Mouse (Mus musculus) thymus, adult 2 months (tissue): ENCODE measurements around the gene Gm39566. TPM values are rescaled to one million over a fixed set of nuclear protein-coding genes. Genes with fewer than 3 reads are reported as not detected.

Source experiments
- DNase-seq: peaks from one replicate; pipeline ENCODE4 v3.0.0; 2021
- H3K27ac ChIP-seq: fragments of 200-500 bp; 2 replicates; pipeline ENCODE4 v1.5.1; 2012; ENCODE audit warnings: low read length, control low read depth; ENCODE audit not compliant: control insufficient read depth, insufficient read depth
- H3K27me3 ChIP-seq: fragments of 200-500 bp; 2 replicates; pipeline ENCODE4 v1.6.1; 2012; ENCODE audit warnings: mild to moderate bottlenecking, low read length, moderate library complexity, mixed read lengths; ENCODE audit not compliant: control insufficient read depth, insufficient read depth
- H3K36me3 ChIP-seq: fragments of 200-500 bp; 2 replicates; pipeline ENCODE4 v1.6.1; 2012; ENCODE audit warnings: mild to moderate bottlenecking, low read length, moderate library complexity; ENCODE audit not compliant: control insufficient read depth, insufficient read depth
- H3K4me1 ChIP-seq: fragments of 200-500 bp; replicated peaks from 2 replicates; pipeline ENCODE4 v1.6.1; 2012; ENCODE audit warnings: low read length; ENCODE audit not compliant: control insufficient read depth, insufficient read depth
- H3K4me3 ChIP-seq: fragments of 200-500 bp; 2 replicates; pipeline ENCODE4 v1.5.1; 2012; ENCODE audit warnings: mild to moderate bottlenecking, low read length, control low read depth, moderate library complexity; ENCODE audit not compliant: control insufficient read depth, insufficient read depth
- CTCF ChIP-seq: fragments of 200-500 bp; IDR thresholded peaks from 2 replicates; pipeline ENCODE4 v1.5.1; 2012; ENCODE audit warnings: mild to moderate bottlenecking, control low read depth, low read length, moderate library complexity, borderline replicate concordance; ENCODE audit not compliant: control insufficient read depth, poor library complexity, insufficient read depth; ENCODE audit errors: extremely low read depth
- POLR2A ChIP-seq: fragments of 200-500 bp; IDR thresholded peaks from 2 replicates; pipeline ENCODE4 v1.6.1; 2012; ENCODE audit warnings: mild to moderate bottlenecking, low read length, control low read depth, moderate library complexity; ENCODE audit not compliant: control insufficient read depth, poor library complexity, insufficient read depth; ENCODE audit errors: extremely low read depth
- WGBS: fragments of 180-500 bp; shearing (Covaris S2); methylation state at CpG from one replicate; pipeline ENCODE4 v1.1.7; 2018; 5-methylcytosine and 5-hydroxymethylcytosine counted together
- polyA plus RNA-seq: library from polyadenylated mRNA; depleted of rRNA; stranded (reverse); fragments of >200 nt; gene quantifications from 2 replicates; pipeline ENCODE4 v1.2.3, GENCODE M21; 2012

Gm39566 gene
- polyA plus RNA-seq, 1 experiment = 0.05 TPM

- Histone ChIP-seq H3K4me1 (peaks cover 26% of the 10 kb centered on the region), H3K36me3 (no peaks in the 10 kb centered on the region), H3K4me3 (peak overlapping the region; percentile 40), H3K27me3 (no peaks in the 10 kb centered on the region), H3K27ac (no peak overlapping the region)
- peak; percentile 60 for DNase-seq
- 0 out of 2 replicates have a peak, but pooled peaks have one; percentile 23 for TF ChIP-seq POLR2A
- TF ChIP-seq CTCF = no peak
- 4% methylated on average over 46 of the region's 48 CpGs for WGBS
Measured at GRCm38 (mm10) chr11:69834001-69834549, 19.0 kb upstream of the Gm39566 start.

DNA sequence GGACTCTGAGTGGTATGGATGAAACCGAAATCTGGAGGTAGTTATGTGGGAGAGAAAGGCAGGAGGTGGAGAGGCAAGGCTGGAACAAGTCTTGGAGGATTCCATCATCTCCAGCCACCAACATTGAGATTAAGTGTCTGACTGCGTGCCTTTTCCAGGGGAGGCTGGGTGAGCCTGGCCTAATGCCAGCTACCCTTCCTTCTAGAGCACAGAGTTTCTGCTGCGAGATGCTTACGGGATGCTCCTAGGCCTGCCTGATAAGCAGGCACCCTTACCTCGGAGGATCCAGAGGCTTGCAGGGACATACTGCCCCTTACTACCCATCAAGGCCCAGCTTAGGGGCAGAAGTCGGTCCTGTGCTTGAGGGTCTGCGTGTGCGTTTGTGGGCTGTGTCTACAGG, 18.5 kb upstream of the Gm39566 start:
- DNase-seq = no peak
- WGBS = 43% methylated on average over 8 of the region's 8 CpGs
- no peak overlapping the region for H3K27ac ChIP-seq
- no peak for TF ChIP-seq POLR2A
- TF ChIP-seq CTCF = no peak
- peak overlapping the region; percentile 40 for H3K4me3 ChIP-seq
- H3K36me3 ChIP-seq = no peaks in the 10 kb centered on the region
- H3K4me1 ChIP-seq = peaks cover 22% of the 10 kb centered on the region
- H3K27me3 ChIP-seq = no peaks in the 10 kb centered on the region

GRCm38 (mm10) chr11:69828832-69829231, 13.7 kb upstream of the Gm39566 start:
- 95% methylated on average over 5 of the region's 5 CpGs for WGBS
- no peaks in the 10 kb centered on the region for H3K27me3 ChIP-seq
- H3K27ac ChIP-seq = no peak overlapping the region
- TF ChIP-seq POLR2A (no peak), CTCF (no peak)
- no peak for DNase-seq
- no peaks in the 10 kb centered on the region for H3K36me3 ChIP-seq
- H3K4me1 ChIP-seq = peaks cover 5% of the 10 kb centered on the region
- no peak overlapping the region for H3K4me3 ChIP-seq

- no peak for DNase-seq
- 89% methylated on average over 2 of the region's 2 CpGs for WGBS
- Histone ChIP-seq H3K4me1 (no peaks in the 10 kb centered on the region), H3K36me3 (no peaks in the 10 kb centered on the region), H3K4me3 (no peak overlapping the region), H3K27ac (no peak overlapping the region), H3K27me3 (no peaks in the 10 kb centered on the region)
- TF ChIP-seq POLR2A (no peak), CTCF (no peak)
Measured at GRCm38 (mm10) chr11:69823456-69823855, 8.4 kb upstream of the Gm39566 start.

GRCm38 (mm10) chr11:69822080-69822479, 7.0 kb upstream of the Gm39566 start, which contains the start of gene Spem1:
Spem1 (minus strand) TSS chr11:69822180.
- Histone ChIP-seq H3K4me3 (no peak within 1 kb of the TSS), H3K4me1 (no peaks in the 10 kb centered on the region), H3K27me3 (no peaks in the 10 kb centered on the region), H3K27ac (no peak within 1 kb of the TSS; the same call in 1 of the 2 replicates), H3K36me3 (no peaks in the 10 kb centered on the region)
- TF ChIP-seq CTCF (no peak), POLR2A (no peak)
- WGBS = 93% methylated on average over 3 of the region's 3 CpGs
- DNase-seq = no peak

DNA sequence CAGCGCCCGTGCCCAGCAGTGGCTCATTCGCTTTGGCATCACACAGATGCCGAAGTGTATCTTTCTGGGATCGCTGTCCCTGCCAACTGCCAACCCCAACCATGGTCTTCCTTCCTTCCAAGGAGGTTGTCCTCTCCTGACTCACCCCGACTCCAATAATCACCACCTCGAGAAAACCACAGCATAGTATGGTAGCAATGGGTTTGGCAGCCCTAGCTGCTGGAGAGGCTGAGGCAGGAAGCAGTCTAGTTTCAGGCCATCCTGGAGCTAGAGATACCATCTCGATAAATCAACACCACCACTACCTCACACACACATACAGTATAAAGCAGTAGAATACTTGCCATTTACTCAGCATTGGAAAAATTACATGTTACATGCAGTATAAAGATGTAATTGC, 3.8 kb upstream of the Gm39566 start:
- 65% methylated on average over 8 of the region's 8 CpGs for WGBS
- H3K4me3 ChIP-seq = no peak overlapping the region
- no peaks in the 10 kb centered on the region for H3K27me3 ChIP-seq
- no peak for TF ChIP-seq POLR2A
- no peak for TF ChIP-seq CTCF
- no peak overlapping the region for H3K27ac ChIP-seq
- no peaks in the 10 kb centered on the region for H3K4me1 ChIP-seq
- H3K36me3 ChIP-seq = no peaks in the 10 kb centered on the region
- no peak for DNase-seq

DNA sequence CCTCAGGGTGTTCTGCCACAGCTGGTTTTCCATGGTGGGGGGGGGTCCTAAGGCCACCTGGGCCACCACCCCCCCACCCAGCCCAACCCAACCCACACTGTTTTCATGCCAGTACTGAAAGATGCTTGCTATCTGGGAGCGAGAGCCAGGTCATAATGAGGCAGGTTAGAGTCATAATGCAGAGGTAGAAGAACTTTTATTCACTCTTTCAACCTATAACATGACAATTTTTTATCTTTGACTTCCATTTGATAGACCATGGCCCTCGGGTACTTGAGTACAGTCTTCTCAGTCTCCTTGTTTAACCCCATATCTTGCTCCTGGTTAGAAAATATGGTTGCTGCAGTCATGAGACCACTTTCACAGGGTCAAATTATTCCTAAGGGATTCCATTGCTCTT, 3.3 kb upstream of the Gm39566 start, which contains the start of gene Spem2:
Gene Spem2 (minus strand): TSS at position 101 of the 400 bp plus-strand sequence.
- WGBS = 91% methylated on average over 2 of the region's 2 CpGs
- no peak within 1 kb of the TSS for H3K27ac ChIP-seq
- TF ChIP-seq POLR2A = no peak
- TF ChIP-seq CTCF = no peak
- H3K4me1 ChIP-seq = no peaks in the 10 kb centered on the region
- H3K27me3 ChIP-seq = no peaks in the 10 kb centered on the region
- H3K36me3 ChIP-seq = no peaks in the 10 kb centered on the region
- no peak within 1 kb of the TSS for H3K4me3 ChIP-seq
- DNase-seq = no peak
